Mouse (Mus musculus): ENCODE measurements around the gene 5430402E10Rik. TPM values are rescaled to one million over a fixed set of nuclear protein-coding genes. Genes with fewer than 3 reads are reported as not detected.

5430402E10Rik gene
- polyA plus RNA-seq (2012; ENCODE audit: low replicate concordance): not detected in 2 replicates

GRCm38 (mm10) chrX:77924962-77925361, at the start of gene 5430402E10Rik:
Gene 5430402E10Rik (minus strand): TSS chrX:77925062.

Other genes starting within 250 kb of the 5430402E10Rik start
- 23.6 and 69.0 TPM in 2 replicates for gene Prkx, start 128.8 kb downstream of the 5430402E10Rik start, polyA plus RNA-seq (2012; ENCODE audit: low replicate concordance)
- gene Pbsn, start 71.4 kb downstream of the 5430402E10Rik start, polyA plus RNA-seq (2012; ENCODE audit: low replicate concordance): not detected in 2 replicates
- gene Gm14744, start 60.3 kb downstream of the 5430402E10Rik start, polyA plus RNA-seq (2012; ENCODE audit: low replicate concordance): not detected in 2 replicates
- not detected in 2 replicates for gene Obp1a, start 166.3 kb upstream of the 5430402E10Rik start, polyA plus RNA-seq (2012; ENCODE audit: low replicate concordance)
- gene Gm5938, start 200.4 kb upstream of the 5430402E10Rik start, polyA plus RNA-seq (2012; ENCODE audit: low replicate concordance): not detected in 2 replicates

Data from hematopoietic multipotent progenitor cell, adult 10-12 weeks (in vitro differentiated cells).